Mouse (Mus musculus): ENCODE data around the gene Rhbdf2. TPM values are rescaled to one million over a fixed set of nuclear protein-coding genes. Genes with fewer than 3 reads are reported as not detected.
A peak's percentile ranks its signal among the peaks of the same experiment; 100 is the strongest.
"Not testable (repeated sequence)": the region's sequence is repeated elsewhere in the genome, so short reads cannot be mapped to it uniquely, and the experiment has no call there.

The Rhbdf2 gene
- polyA plus RNA-seq (2015; fragmentation: Nextera tagmentation; extraction: Ambion mirVana) = 7.2 and 7.5 TPM in 2 replicates

DNA sequence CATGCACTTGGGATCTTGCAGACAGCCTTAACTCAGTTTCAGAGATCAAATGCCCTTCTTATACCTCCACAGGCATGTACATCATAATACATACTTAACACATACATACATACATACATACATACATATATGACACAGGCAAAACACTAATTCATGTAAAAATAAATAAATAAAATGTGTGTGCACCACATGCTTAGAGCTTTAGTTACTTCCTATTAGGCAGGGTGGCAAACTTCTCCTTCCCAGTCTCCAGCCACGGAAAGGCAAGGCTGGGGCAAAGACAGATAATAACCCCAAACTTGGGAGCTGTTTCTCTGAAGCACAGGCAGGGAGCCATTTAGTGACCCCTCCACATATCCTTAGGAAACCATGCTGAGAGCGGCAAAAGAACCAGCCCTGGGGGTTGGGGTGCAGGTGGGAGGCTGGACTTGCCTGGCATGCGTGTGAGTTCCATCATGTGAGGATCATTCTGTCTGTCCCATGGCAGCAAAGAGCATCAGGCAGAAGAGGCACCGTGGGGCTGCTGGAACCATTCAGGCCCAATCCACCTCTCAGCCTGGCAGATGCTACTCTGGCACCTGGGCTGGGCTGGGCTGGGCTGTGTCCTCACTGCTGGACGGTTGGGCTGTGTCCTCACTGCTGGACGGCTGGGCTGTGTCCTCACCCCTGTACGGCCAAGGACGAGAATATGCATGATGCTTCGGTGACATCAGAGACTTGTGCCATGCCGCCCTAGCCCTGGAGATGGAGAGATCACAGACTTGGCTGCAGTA lies at the start of gene Rhbdf2:
TSS of gene Rhbdf2 (minus strand) at position 721 of the 773 bp plus-strand sequence.
- Histone ChIP-seq H3K27ac (replicated peaks) (peak within 1 kb of the TSS; percentile 84), H3K36me3 (replicated peaks) (no peaks in the 10 kb centered on the region), H3K4me2 (no peak within 1 kb of the TSS), H3K4me1 (replicated peaks) (peaks cover 78% of the 10 kb centered on the region), H3K27me3 (no peaks in the 10 kb centered on the region), H3K9me3 (replicated peaks) (no peaks in the 10 kb centered on the region), H3K9ac (no peak within 1 kb of the TSS), H3K4me3 (replicated peaks) (no peak within 1 kb of the TSS)
- no peak for ATAC-seq (ENCODE audit: insufficient read depth)
- WGBS (ENCODE audit: insufficient replicate concordance) = 74% methylated on average over 10 of the region's 10 CpGs

DNA sequence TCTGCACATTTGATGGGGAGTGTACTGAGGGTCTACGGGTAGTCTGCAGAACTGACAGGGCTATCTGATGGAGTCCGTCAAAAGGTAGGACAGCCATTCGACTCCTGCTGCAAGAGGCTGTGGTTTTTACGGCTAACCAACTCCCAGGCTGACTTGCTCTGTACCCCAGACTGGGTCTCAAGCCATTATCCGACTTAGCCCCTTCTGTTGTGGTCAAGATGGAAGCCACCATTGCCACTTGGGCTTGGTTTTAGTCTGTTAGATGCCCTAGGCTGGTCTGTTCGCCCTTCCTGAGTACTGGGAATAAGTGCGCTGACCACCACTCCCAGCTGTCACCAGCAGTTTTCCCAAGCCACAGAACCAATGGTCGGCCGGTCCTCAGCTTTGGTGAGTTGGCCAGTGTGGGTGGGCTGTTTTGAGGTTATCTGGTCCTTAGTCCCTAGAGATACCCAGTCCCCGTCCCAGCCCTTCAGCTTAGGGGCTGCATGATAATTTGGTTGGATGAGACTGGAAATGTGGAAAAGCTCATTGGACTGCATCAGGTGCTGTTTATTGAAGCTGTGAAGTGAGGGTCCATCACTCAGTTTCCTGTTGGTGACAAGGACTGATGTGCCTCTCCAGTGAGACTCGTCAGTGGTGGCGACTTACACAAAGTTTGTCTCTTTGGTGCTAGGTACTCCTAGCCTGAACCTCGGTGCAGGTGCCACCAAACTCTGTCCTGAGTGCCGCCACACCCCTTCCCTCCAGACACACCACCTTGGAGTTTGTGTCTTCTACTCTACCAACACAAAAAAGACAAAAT lies 49.6 kb upstream of the Rhbdf2 start:
- Histone ChIP-seq H3K4me3 (replicated peaks) (no peak overlapping the region), H3K9me3 (replicated peaks) (no peaks in the 10 kb centered on the region), H3K4me2 (no peak overlapping the region), H3K4me1 (replicated peaks) (peaks cover 40% of the 10 kb centered on the region), H3K36me3 (replicated peaks) (peaks cover 60% of the 10 kb centered on the region), H3K27ac (replicated peaks) (no peak overlapping the region), H3K27me3 (no peaks in the 10 kb centered on the region), H3K9ac (no peak overlapping the region)
- ATAC-seq (ENCODE audit: insufficient read depth) = no peak
- WGBS (ENCODE audit: insufficient replicate concordance) = 75% methylated on average over 14 of the region's 14 CpGs

GRCm38 (mm10) chr11:116675429-116675828 lies 48.6 kb upstream of the Rhbdf2 start:
- not testable (repeated sequence) for H3K27ac ChIP-seq (replicated peaks); H3K27me3 ChIP-seq; H3K4me3 ChIP-seq (replicated peaks); H3K9ac ChIP-seq; H3K9me3 ChIP-seq (replicated peaks); H3K4me2 ChIP-seq; ATAC-seq (ENCODE audit: insufficient read depth)
- peaks cover 46% of the 10 kb centered on the region for H3K4me1 ChIP-seq (replicated peaks)
- H3K36me3 ChIP-seq (replicated peaks) = peaks cover 60% of the 10 kb centered on the region
- WGBS (ENCODE audit: insufficient replicate concordance) = 54% methylated on average over 6 of the region's 6 CpGs

DNA sequence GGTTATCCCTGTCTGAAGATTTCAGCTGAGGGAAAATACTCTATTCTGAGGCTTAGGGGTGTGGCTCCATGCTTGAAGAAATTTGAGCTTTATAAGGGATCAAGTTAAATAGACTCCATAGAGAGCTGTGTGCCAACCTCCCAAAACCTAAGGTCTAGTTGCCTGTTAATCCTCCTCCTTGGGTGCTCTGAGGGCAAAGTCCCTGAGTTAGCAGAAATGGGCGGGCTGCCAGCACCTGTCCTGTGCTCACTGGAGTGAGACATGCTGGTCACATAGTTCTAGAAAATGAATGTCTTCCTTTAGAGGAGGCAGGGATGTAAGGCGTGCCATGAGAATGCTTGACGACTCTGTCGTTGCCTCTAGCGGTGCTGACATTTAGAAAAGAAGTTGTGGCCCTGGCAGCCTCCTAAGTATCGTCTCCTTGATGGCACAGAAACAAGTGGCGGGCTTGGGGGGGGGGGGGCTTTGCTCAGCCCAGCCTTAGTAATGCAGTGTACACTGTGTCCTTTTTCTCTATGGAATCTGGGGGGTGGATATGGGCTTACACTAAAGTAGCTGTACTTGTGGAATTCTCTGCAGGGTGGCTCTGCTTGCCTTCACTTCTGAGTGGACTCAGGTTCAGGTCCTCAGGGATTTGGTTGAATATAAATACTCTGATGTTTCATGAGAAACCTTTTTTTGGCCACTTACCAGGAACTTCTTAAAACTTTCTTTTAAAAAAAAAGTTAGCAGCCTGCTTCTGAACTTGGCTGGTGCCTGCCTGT lies 48.0 kb upstream of the Rhbdf2 start:
- Histone ChIP-seq H3K27ac (replicated peaks) (no peak overlapping the region), H3K36me3 (replicated peaks) (peaks cover 60% of the 10 kb centered on the region), H3K4me1 (replicated peaks) (peaks cover 52% of the 10 kb centered on the region), H3K9ac (no peak overlapping the region), H3K4me3 (replicated peaks) (no peak overlapping the region), H3K27me3 (no peaks in the 10 kb centered on the region), H3K4me2 (no peak overlapping the region), H3K9me3 (replicated peaks) (no peaks in the 10 kb centered on the region)
- ATAC-seq (ENCODE audit: insufficient read depth) = no peak
- WGBS (ENCODE audit: insufficient replicate concordance) = 73% methylated on average over 7 of the region's 7 CpGs

DNA sequence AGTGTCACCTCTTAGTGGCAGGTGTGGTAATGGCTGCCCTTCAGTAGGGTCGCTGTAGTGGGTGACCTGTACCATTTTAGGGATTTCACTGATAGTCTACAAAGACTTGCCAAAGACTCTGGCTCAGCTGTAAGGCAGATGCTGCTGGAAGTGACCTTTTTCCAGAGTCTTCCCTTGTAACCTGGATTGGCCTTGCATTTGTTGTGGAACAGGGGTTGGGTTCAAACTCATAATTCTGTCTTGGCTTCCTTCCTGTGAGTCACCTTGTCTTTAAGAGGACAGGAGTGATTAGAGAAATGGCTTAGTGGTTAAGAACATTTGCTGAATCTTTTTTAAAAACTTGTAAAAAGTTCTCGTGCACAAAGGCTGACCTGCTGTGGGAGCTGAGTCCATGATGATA lies 46.6 kb upstream of the Rhbdf2 start:
- Histone ChIP-seq H3K4me1 (replicated peaks) (peaks cover 65% of the 10 kb centered on the region), H3K9ac (no peak overlapping the region), H3K27ac (replicated peaks) (0 out of 2 replicates have a peak overlapping the region, but pooled peaks have one; percentile 58), H3K4me2 (peak overlapping the region; percentile 86), H3K36me3 (replicated peaks) (peaks cover 51% of the 10 kb centered on the region), H3K9me3 (replicated peaks) (no peaks in the 10 kb centered on the region), H3K4me3 (replicated peaks) (peak overlapping the region; percentile 75), H3K27me3 (peaks cover 9% of the 10 kb centered on the region; the same call in 1 of the 2 replicates)
- no peak for ATAC-seq (ENCODE audit: insufficient read depth)
- 69% methylated on average over 2 of the region's 2 CpGs for WGBS (ENCODE audit: insufficient replicate concordance)

GRCm38 (mm10) chr11:116672595-116672994 lies 45.8 kb upstream of the Rhbdf2 start:
- WGBS (ENCODE audit: insufficient replicate concordance) = 9% methylated on average over 7 of the region's 7 CpGs
- Histone ChIP-seq H3K9ac (peak overlapping the region; percentile 75), H3K4me3 (replicated peaks) (peak overlapping the region; percentile 75), H3K36me3 (replicated peaks) (peaks cover 47% of the 10 kb centered on the region), H3K9me3 (replicated peaks) (no peaks in the 10 kb centered on the region), H3K27me3 (peaks cover 15% of the 10 kb centered on the region; the same call in 1 of the 2 replicates), H3K4me1 (replicated peaks) (peaks cover 68% of the 10 kb centered on the region), H3K4me2 (peak overlapping the region; percentile 86), H3K27ac (replicated peaks) (peak overlapping the region; percentile 68)
- ATAC-seq (ENCODE audit: insufficient read depth) = no peak

GRCm38 (mm10) chr11:116671845-116672434 lies 45.1 kb upstream of the Rhbdf2 start:
- no peak; the same call in 1 of the 2 replicates for ATAC-seq (ENCODE audit: insufficient read depth)
- peaks cover 68% of the 10 kb centered on the region for H3K4me1 ChIP-seq (replicated peaks)
- peak overlapping the region; percentile 68 for H3K27ac ChIP-seq (replicated peaks)
- WGBS (ENCODE audit: insufficient replicate concordance) = under 1% methylated on average over 24 of the region's 24 CpGs
- peak overlapping the region; percentile 86 for H3K4me2 ChIP-seq
- H3K4me3 ChIP-seq (replicated peaks) = peak overlapping the region; percentile 75
- H3K27me3 ChIP-seq = peaks cover 15% of the 10 kb centered on the region; the same call in 1 of the 2 replicates
- peaks cover 42% of the 10 kb centered on the region for H3K36me3 ChIP-seq (replicated peaks)
- H3K9ac ChIP-seq = peak overlapping the region; percentile 75
- no peaks in the 10 kb centered on the region for H3K9me3 ChIP-seq (replicated peaks)

- Histone ChIP-seq H3K9ac (peak overlapping the region; percentile 75), H3K4me3 (replicated peaks) (peak overlapping the region; percentile 75), H3K27me3 (peaks cover 15% of the 10 kb centered on the region; the same call in 1 of the 2 replicates), H3K4me1 (replicated peaks) (peaks cover 68% of the 10 kb centered on the region), H3K27ac (replicated peaks) (peak overlapping the region; percentile 80), H3K9me3 (replicated peaks) (no peaks in the 10 kb centered on the region), H3K4me2 (peak overlapping the region; percentile 86), H3K36me3 (replicated peaks) (peaks cover 36% of the 10 kb centered on the region)
- ATAC-seq (ENCODE audit: insufficient read depth) = peak; percentile 89
- under 1% methylated on average over 45 of the region's 45 CpGs for WGBS (ENCODE audit: insufficient replicate concordance)
Measured at GRCm38 (mm10) chr11:116671112-116671844, 44.5 kb upstream of the Rhbdf2 start.

- Histone ChIP-seq H3K4me1 (replicated peaks) (peaks cover 62% of the 10 kb centered on the region), H3K4me2 (peak overlapping the region; percentile 86; the same call in 1 of the 2 replicates), H3K27ac (replicated peaks) (no peak overlapping the region), H3K9me3 (replicated peaks) (no peaks in the 10 kb centered on the region), H3K4me3 (replicated peaks) (no peak overlapping the region), H3K9ac (no peak overlapping the region), H3K27me3 (peaks cover 15% of the 10 kb centered on the region; the same call in 1 of the 2 replicates), H3K36me3 (replicated peaks) (peaks cover 27% of the 10 kb centered on the region)
- WGBS (ENCODE audit: insufficient replicate concordance) = 80% methylated on average over 7 of the region's 7 CpGs
- ATAC-seq (ENCODE audit: insufficient read depth) = no peak
Measured at GRCm38 (mm10) chr11:116670386-116670785, 43.6 kb upstream of the Rhbdf2 start.
